Mouse (Mus musculus) NIH3T3 (cell line): ENCODE results near the gene Anp32a.

Experiments used
- DNase-seq: peaks from one replicate; pipeline ENCODE4 v3.0.0-alpha.2; 2012; ENCODE audit warnings: low read depth

Gene Anp32a

DNA sequence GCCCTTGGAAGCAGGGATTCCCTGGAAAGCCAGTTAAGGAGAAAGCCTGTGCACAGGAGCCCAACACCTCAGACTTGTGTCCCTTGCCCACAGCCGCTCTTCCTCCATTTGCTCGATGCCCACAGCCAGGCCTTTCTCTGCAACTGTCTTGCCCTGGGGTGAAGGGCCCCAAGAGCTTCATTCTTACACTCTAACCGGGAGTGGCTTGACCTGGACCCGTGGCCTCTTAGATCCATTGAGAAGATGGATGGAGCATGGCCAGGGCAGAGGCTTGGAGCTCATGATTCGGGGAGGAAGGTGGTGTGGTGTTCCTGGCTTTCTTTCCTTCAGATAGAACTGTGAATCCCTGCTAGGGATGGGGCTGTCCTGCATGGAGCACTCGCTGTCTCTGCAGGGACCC, 28.1 kb downstream of the Anp32a start:
- no peak for DNase-seq

DNA sequence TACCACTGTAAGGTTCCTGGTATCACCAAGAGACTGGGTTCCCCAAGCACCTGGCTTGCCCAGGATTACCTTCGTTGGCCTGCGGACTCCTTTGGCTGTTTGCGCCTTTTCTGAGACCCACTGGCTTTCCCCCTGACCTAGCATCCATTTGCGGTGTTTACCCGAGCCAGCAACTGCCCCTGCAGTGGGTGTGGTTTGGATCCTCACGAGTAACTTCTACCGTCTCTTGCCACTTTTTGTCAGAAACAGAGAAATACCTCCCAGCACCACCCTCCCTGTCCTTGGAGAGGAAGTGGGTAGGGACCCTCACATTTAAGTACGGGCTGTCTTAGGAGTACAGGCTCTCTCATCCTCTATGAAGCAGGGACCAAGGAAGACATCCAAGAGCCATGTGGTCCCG, 29.1 kb downstream of the Anp32a start:
- no peak for DNase-seq

DNA sequence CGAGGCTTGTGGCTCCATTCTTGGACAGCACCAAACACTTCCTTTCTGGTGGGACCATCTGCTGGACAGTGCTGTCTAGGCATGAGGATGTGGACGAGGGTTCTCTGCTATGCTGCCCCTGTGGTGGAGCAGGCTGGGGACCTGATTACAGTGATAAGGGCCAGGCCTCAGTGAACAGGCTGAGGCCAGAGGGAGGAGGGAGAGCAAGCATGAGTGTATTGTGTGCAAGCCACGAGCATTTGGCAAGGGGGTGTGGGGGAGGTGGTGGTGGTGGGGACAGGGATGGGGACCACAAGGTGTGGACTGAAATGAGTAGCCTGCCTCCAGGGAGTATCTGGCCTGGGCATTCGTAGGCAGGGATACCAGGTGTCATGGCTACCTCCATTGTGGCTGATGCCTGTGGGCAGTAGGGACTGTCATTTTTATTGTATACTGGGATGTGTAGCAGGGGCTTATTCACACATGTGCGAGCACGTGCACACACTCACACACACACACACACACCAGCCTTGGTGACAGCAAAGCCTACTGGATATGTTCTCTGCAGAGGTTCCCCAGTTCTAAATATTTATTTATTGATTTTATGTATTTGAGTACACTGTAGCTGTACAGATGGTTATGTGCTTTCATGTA, 29.7 kb downstream of the Anp32a start:
- no peak for DNase-seq

DNA sequence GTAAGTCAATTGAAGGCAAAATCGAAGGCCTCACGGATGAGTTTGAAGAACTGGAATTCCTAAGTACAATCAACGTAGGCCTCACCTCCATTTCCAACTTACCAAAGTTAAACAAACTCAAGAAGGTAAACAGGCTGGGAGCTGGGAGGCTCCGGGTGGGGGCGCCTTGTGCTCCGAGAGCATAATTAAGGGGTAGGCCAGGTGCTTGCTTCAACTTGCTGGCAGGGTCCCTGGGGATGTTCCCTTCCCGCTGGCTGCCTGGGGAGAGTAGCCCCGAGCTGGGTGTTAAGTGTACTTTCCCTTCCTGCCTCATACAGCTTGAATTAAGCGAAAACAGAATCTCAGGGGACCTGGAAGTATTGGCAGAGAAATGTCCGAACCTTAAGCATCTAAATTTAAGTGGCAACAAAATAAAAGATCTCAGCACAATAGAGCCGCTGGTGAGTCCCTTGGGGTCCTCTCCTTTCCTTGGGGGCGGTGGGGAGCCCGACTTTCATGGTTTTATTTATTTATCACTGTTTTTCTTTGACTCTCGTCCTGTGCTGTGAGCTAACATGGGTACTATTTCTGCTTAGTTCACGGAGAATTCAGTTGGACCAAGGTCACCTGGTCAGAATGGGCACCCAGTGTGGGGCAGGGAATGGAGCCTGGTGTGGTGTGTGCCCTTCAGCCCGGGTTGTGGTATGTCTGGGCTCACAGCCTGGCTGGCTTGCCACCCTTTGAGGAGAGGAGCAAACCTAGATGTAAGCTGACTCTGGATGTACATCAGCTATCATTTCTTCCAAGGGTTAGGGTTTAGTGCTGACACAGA, 30.9 kb downstream of the Anp32a start:
- no peak for DNase-seq

DNA sequence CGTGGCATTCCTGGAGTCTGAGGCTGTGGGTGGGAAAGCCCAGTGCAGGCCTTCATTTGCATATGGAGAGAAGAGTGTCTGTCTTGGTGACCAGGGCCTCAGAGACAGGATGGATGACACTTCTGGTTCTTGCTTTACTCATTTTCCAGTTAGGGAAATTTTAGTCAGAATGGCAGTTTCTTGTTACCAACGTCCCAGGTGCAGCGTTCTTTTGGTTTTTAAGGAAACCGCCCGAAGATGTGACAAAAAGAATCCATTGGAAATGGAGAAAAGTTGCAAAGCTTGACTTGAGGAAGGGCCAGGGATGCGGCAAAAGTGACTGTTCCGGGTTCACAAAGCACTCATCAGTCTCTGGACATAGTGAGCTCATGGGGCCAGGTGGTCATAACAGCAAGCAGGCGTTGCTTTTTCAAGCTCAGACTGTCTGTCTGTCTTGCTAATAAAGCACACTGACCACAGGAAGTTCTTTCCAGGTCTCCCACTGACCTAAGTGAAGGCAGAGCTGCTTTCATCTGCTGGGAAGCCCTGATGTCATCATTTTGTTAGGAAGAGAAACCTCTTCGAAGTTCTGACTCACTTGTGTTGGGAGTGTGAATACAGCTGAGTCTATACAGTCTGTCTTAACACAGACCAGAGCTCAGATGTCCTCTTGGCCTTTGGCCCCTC, 31.6 kb downstream of the Anp32a start:
- DNase-seq = no peak

DNA sequence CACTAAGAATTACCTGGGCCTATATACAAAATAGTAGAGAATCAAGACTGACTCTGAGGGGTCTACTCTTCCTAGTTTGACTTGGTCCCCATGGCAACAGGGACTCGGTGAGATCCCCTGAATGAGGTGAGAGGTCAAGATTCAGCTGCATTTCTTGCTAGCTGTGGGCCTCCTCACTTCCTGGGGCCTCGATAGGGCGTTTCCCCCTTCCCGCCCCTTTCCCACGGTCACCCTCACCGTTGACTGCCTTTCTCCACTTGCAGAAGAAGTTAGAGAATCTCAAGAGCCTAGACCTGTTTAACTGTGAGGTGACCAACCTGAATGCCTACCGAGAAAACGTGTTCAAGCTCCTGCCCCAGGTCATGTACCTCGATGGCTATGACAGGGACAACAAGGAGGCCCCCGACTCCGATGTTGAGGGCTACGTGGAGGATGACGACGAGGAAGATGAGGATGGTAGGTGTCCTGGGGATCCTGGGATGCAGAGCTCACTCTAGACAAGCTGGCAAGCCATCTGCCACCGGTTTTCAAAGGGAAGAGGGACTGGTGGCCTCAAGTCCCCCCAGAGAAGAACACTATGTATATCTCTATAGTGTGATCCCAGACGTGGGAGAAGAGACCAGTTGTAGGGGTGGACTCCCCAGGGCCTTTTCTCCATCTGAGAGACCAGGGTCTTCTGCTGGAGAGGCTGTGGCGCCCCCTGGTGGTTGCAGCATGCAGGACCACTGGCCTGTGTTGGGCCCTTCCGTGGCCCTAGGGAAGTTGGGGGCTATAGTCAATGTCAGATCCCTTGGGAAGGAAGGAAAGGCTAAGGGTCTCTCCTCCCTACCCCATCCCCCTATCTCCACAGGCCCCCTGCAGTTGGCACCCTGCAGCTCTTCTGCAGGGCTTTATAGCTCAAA, 32.4 kb downstream of the Anp32a start:
- DNase-seq = peak; percentile 66

DNA sequence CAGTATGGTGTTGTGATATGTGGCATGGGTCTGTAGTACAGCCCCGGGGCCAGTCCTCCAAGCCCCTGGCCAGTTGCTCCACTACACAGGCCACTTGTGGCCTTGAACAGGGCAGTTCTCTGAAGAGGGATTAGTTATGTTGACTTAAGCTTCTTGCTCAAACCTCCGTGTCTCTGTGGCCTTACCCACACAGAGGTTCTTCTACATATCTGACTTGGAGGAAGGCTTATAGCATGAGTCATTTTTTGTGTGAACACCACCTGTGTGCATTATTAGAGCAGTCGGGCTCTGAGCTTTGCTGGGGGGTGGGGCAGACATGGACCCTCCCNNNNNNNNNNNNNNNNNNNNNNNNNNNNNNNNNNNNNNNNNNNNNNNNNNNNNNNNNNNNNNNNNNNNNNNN, 33.2 kb downstream of the Anp32a start:
- no peak for DNase-seq

DNA sequence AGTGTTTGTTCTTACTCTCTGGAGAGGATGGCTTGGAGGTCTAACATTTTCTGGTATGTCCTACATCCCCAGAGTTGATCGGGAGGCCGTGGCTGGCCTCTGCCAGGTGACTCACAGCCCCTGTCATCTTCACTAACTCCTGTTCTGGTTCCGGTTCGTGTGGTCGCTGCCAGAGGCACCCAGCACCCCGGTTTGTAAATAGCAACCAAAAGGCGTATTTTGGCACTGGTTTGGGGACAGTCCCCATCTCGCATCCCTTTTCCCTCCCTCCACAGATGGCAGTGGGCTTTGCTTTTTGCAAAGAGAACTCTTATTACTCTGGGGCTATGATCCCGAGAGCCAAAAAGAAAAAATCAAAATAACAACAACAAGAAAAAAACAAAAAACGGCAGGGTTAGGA, 36.8 kb downstream of the Anp32a start:
- no peak for DNase-seq

DNA sequence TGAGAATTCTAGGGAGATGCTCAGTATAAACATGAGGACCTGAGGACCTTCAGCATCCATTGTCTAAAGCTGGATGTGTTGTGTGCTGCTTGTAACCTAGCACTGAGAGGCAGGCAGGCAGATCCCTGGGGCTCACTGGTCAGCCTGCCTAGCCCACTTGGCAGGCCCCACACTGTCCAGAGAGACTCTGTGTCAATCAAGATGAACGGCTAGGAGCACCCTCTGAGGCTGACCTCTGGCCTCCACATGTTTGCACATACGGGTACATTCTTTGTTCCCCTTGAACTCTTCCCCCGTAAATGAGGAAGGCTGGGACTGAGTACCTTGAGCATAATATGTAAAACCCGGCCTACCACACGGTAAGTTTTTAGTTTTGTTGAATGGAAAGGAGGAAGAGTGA, 39.3 kb downstream of the Anp32a start:
- no peak for DNase-seq

DNA sequence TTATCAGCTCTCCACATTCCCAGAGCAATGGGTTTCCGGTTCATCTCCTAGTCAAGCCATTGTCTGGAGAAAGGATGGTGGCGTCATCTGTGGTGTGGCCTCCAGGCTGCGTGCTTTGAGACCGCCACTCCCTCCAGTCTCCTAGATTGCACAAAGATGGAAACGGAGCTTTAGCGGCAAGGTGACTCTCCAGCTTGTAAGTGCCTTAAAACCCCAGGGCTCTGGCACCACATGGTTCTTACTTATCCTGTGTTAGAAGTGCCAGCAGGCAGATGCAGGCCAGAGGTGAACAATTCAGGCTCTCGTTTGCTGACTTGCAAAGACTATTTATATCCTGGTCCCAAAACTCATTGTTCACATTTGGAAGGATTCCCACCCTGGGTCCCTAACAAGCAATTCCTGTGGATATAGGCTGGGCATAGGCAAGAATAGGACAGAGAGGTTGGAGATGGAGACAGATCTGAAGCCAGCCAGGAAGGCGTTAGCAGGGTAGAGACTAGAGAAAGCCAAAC, 40.4 kb downstream of the Anp32a start:
- DNase-seq = no peak

DNA sequence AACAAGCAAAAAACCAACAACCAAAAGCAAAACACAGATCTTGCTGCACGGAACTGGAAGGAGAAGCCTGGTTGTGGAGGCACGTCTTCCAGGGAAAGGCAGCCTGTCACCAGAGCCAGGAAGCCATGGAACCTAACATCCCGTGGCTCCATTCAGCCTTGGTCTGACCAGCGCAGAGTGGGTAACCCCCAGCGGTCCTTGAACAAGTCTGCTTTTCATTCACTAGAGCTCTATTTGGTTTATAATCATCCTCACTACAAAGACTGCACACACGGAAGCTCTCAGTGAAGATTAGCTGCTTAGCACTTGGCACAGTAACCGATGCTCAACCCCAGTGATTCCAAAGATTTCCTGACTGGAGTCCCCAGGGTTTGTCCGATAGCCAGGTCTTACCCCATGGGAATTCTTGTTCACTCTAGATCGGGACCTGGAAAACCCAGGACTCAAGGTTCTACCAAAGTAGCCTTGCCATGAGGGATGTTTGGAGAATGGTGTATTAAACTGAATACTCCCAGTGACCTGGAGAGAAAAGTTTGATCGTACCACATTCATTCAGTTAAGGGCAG, 41.5 kb downstream of the Anp32a start:
- DNase-seq = no peak

DNA sequence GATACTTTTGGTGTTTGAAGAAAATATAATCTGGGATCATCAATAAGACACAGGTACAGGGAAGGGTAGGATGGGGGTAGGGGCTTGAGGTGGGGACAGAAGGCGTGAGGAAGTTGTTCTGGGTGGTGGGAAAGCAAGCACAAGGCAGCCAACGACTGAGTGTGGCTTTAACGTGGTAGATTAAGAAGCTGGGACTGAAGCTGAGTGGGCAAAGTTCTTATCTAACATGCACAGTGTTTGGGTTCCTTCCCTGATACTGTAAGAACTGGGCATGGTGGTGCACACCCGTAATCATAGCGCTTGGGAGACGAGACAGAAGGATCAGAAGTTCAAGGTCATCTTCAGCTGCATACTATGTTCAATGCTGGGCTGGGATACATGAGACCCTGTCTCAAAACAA, 44.0 kb downstream of the Anp32a start:
- DNase-seq = no peak

DNA sequence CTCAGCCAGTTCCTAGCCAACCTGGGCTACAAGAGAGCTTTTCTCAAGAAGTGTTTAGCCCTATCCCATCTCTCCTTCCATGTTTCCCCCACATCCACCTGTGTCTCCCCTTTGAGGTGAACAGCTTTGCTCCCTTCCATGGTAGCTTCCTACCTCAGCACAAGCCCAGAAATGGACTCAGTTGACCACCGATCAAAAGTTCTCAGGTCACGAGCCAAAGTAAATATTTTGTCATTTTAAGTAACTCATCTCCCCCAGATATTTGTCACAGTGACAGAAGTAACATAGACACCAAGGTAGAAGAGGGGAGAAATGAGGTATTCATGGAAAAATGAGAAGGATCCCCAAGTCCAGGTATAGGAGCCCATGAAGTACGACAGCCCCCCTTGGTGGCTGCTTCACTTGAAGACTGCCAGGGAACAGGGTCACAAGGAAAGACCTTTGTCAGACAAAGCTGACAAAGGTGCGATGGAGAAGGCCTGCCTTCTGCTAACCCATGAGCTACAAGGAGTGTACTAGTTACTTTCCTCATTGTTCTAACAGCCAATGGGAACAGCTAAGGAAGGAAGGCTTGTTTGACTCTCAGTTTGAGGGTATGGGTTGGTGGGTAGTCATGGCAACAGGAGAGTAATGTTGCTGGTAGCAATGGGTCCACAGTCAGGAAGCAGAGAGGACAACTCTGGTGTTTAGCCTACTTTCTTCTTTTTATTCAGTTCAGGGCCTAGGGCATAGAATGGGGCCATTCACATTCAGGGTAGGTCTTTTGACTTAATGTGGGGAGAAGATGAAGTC, 44.8 kb downstream of the Anp32a start:
- no peak for DNase-seq

DNA sequence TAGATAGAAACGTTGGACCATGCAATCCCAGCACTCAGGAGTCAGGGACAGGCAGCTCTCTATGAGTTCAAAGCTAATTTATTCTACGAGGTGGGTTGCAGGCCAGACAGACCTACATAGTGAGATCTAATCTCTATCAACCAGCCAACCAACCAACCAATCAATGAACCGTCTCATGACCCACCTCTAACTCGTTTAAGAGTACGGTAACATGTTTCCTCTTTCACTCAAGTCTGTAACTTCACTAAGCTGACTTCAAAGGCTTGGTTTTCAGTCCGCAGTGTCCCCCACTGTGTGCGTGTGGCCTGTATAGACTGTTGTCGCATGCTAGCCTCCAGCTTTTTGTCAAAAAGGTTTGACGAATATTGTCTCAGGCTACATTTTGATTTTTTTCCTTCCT, 48.6 kb downstream of the Anp32a start:
- DNase-seq = no peak

DNA sequence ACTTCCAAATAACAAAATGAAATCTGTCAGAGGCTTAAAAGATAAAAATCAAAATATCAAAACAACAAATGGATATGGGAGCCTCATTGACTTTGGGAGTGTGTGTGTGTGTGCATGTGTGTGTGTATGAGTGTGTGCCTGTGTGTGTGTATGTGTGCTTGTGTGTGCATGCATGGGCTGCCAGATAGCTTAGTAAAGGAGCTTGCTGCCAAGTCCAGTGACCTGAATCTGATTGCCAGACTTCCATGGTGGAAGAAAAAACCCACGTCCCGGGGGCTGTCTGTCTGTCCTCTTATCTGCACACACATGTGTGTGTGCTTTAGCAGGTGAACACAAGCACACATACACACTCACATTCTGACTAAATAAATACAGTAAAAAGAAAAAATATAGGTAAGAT, 52.4 kb downstream of the Anp32a start:
- no peak for DNase-seq

DNA sequence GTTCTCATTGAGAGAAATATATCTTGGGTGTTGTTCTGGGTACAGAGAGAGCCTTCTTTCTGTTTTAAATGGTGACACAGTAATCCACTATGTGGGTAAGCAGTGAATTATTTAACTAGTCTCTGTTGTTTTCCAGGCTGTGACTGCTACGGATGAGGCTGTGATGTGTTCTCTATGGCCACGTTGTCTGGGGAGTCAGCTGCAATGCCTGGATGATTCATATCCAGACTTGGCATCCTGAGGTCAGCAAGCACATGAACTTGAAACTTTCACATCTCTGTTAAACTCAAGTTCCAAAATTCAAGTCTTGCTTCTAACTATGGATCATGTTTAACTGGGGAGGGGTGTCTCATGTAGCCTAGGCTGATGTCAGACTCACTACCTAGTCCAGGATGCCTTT, 53.1 kb downstream of the Anp32a start:
- DNase-seq = peak; percentile 46

DNA sequence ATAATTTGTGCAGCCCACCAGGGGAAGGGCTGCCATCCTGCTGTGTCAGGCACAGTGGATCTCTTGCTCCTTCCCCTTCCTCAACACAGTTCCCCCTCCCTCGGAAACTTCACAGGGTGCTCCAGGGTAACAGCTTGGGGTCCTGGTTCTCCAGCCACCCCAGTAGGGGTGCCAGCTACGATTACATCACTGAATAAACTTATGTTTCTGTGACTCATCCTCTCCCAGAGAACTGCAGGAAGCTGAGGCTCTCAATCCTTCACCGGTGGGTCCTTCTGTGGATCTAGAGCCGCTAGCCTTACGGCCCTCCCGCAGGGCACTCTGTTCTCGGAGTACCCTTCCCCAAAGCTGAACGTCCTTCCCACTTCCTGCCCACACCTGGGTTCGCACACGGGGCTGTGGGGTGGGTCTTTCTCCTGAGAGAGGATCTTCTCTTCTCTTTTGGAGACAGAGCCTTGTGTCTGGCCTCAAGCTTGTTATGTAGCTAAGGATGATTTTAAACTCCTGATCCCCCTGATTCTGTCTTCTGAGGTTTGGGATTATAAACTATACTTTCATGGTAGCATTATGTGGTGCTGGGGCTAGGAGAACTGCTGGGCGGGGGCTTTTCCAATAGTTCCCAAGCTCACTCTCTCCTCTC, 59.6 kb downstream of the Anp32a start:
- DNase-seq = peak; percentile 66

DNA sequence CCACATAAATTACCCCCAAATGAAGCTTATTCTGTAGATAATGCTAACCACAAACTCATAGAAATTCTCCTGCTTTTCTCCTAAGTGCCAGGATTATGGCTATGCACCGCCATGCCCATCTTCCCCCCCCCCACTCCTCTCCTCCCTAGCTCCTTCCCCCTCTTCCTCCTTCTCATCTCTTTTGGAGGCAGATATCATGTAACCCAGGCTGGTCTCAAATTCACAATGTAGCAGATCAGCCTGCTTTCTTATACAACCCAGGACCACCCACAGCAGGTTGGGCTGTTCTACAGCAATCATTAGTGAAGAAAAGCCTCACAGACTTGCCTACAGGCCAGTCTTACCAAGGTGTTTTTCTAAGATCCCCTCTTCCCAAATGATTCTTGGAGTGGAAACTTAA, 60.5 kb downstream of the Anp32a start:
- no peak for DNase-seq

DNA sequence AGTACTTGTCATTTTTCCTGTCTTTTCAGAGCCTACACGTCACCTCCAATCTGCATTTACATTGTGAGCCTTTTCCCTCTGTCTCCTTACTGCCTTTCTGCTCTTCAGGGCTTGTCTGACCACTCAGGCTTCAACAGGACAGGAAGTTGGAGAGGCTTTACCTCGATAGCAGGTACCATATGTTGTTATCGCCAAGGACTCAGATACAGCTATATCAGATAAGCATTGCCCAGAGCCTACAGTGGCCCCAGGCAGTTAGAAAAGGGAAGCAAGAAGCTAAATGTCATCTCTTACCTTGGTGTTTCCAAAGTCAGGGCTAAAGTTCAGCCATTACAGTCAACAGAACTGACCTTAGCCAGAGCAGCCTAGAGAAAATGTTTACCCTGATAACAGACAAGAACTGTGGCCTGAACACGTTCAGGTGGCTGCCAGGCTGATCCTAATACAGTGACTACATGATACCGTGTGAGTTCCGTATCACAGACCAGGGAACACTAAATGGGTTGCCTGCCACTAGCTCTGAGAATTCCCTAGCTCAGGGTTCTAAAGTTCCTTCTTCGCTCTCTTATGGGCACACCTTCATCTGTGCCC, 65.4 kb downstream of the Anp32a start:
- DNase-seq = no peak
